Mouse (Mus musculus) megakaryocyte, embryonic 14.5 days (primary cell): ENCODE measurements around the gene Mon2.

Source experiments
- FLI1 ChIP-seq: IDR thresholded peaks from 2 replicates; pipeline ENCODE4 v1.6.1; 2012; ENCODE audit warnings: low read length, inconsistent platforms, mixed read lengths
- GATA1 ChIP-seq: IDR thresholded peaks from 3 replicates; pipeline ENCODE4 v1.6.1; 2012; ENCODE audit warnings: mixed read lengths, low read length, inconsistent platforms, borderline replicate concordance

GRCm38 (mm10) chr10:122944888-122945287 lies 131.4 kb downstream of the Mon2 start:
- TF ChIP-seq GATA1, result no peak
- TF ChIP-seq FLI1, result no peak
